Mouse (Mus musculus) spleen, postnatal 10 days (tissue): ENCODE data around the gene Calhm2.
"Not testable (repeated sequence)": the region's sequence is repeated elsewhere in the genome, so short reads cannot be mapped to it uniquely, and the experiment has no call there.

Experiments used
- DNase-seq, 2 experiments: peaks; one replicate each; pipeline ENCODE4 v3.0.0; 2021 to 2022; ENCODE audit warnings: low spot score in 2 of 2

Calhm2 gene

GRCm38 (mm10) chr19:47151332-47152061 is 13.4 kb upstream of the Calhm2 start:
- no peak for DNase-seq

- DNase-seq, result no peak
Measured at GRCm38 (mm10) chr19:47149854-47150253, 11.8 kb upstream of the Calhm2 start.

DNA sequence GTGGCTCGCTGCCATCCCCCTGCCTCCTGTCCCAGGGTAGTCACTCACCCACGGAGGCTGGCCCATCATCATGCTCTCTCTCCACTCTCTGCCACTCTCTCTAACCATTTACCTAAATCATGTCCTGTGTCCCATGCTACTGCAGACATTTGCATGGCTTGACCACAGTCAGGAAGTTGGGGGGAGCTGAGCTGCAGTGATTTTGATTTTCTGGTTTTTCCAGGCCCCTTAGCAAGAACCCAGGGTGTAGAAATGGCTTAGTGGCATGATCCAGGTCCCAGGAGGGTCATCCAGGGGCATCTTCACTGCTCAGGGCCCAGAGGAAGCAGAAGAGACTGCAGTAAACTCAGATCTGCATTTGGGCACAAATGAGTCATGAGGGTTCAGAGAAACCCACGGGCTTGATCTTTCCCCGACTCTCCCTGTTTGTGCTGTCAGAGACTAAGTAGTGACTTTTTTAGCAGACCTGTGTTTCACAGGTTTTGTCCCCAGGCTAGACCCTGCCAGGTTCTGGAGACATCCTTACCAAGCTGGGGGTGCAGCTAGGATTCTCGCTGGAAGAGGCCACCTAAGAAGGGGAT is 10.3 kb upstream of the Calhm2 start:
- no peak for DNase-seq

DNA sequence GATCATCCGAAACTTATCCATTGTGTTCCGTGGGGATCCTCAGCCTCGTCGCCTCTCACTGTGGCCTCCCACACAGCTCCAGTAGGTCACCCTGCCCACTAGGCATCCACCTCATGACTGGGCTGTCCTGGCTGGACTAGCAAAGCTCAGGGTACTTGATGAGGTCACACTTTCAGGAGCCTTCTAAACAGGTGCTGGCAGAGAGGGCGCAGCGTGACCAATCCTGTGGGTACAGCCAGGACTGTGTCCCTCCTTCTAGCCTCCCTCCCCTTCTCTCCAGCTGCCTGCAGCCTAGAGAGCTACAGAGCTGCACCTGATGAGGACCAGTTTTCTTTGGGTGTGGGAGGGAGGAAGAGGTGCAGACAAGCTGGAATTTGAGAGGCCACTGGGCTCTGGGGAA is 6.1 kb upstream of the Calhm2 start, which contains the start of gene Calhm1:
Calhm1 (minus strand) TSS at position 101 of the 400 bp plus-strand sequence.
- DNase-seq, result no peak

DNA sequence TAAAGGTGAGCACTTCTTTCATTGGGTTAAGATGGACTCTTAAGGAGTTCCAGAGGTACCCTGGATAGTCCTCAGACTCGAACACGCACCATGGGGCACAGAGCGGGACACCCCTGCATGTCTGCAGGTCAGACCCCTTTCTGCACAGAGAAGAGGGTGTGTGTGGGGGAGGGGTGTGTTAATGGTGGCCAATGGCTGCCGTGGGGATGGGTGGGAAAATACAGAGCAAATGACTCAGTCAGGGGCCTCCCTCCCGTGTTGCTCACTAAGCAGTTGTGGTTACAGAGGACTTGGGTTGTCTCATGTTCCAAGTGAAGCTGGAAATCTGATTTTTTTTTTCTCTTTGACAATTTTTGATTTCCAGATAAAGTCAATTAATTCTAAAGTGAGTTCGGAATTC is 4.3 kb upstream of the Calhm2 start:
- DNase-seq, result no peak

- not testable (repeated sequence) for DNase-seq
Measured at GRCm38 (mm10) chr19:47139611-47140010, 1.5 kb upstream of the Calhm2 start.

DNA sequence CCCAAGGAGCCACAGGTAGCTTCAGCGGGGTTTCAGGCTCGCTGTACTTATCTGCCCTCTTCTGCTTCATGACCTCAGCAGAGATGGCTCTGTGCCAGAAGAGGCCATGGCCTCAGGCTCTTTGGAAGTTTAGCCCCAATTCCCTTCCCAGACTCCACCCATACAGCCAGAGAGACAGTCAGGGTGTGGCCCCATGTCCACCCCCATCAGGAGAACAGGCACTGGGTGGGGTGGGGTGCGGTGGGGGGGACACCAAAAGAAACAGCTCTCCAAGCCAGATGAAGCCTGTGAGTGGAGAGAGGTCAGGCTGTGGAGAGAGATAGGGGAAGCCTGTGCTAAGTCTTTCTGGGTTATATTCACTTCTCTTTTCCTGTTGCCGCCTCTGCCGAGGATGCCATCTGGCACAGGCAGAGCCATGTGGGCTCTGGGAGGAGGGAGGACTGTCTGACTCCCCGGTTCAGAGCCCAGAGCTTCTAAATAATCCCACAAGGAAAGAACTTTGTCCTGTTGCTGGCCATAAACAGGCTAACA is 978 bp downstream of the Calhm2 start:
- DNase-seq, result peak in 1 of 2 experiments; percentile 50

- no peak for DNase-seq
Measured at GRCm38 (mm10) chr19:47136170-47136569, 1.9 kb downstream of the Calhm2 start.

DNA sequence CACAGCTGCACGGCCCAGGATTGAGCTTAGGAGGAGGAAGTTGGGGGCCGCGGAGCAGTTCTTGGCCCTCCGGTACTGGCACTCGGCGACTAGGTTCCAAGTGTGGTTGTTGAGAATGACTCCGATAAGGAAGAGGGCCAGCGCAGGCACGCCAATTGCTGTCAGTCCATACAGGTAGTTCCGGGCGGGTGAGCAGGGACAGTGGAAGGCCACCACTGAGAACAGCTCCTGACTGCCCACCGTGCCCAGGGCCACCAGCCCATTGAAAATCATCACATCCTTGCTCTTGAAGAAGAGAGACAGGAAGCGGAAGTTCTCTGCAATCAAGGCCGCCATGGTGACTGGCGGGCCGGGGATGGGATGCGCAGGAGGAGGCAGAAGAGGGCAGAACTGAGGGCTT is 2.5 kb downstream of the Calhm2 start:
- no peak for DNase-seq

DNA sequence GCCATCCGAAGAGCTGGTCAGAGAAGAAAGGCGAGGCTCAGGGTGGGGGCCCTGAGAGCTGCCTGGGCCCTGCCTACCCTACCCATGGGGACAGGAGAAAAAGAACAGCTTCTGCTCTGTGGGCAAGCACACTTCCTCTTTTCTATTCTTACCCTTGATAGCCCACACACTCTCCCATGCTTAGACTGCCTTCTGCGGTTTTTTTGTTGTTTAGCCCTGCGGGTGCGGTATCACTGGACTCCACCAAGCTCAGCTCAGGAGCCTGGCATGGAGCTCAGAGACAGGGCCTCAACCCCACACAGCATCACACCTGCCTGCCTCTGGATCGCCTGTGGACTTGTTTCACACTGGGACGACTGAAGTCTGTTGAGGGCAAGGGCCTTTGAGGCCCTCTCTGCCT is 4.9 kb downstream of the Calhm2 start:
- DNase-seq, result peak; percentile 21 to 50

DNA sequence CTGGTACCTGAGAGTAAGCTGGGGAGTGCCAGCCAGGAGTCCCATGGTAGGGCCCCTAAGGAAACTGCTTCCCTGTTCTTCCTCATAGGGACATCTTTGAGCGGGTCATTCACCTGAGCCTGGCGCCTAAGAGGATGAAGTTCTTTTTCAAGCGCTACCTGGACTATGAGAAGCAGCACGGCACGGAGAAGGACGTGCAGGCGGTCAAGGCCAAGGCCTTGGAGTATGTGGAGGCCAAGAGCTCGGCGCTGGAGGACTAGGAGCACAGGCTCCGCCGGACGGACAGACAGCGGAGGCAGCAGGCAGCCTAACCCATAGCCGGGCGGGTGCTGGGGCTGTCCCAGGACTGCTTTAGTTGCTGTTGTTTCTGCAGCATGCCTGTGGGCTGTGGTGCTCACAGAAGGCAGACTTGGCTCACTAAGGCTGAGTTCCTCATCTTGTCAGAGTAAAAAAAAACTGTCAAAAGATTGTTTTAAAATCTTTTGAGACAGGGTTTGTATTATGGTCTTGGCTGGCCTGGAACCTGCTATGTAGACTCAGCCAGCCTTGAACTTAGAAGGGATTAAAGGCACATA is 7.5 kb downstream of the Calhm2 start:
- DNase-seq, result no peak

DNA sequence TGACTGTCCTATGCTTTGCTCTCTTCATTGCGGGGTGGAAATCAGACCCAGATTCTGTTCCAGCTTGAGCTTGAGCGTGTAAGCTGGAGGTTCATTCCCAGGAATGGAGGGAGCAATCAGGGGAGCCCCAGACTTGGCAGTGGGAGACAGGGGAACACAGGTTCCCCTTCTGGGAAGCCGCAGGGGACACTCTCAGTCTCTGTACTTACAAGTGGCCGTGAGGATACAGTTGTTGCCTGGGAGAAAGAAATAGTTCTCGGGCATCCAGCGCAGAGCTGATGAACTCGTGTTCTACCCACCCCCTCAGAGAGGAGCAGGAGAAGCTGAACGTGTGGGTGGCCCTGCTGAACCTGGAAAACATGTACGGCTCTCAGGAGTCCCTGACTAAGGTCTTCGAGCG is 9.3 kb downstream of the Calhm2 start:
- DNase-seq, result no peak

DNA sequence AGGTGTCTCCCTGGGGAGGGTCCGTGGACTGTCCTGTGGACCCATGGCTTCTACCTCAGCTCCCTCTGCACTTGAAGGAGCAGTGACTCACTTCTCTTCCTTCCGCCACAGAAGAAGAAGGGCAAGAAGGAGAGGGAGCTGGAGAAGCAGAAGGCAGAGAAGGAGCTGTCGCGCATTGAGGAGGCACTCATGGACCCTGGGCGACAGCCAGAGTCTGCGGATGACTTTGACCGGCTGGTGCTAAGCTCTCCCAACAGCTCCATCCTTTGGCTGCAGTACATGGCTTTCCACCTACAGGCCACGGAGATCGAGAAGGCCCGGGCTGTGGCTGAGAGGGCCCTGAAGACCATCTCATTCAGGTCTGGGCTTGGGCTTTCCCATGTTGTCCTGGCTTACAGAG is 9.9 kb downstream of the Calhm2 start:
- no peak for DNase-seq

DNA sequence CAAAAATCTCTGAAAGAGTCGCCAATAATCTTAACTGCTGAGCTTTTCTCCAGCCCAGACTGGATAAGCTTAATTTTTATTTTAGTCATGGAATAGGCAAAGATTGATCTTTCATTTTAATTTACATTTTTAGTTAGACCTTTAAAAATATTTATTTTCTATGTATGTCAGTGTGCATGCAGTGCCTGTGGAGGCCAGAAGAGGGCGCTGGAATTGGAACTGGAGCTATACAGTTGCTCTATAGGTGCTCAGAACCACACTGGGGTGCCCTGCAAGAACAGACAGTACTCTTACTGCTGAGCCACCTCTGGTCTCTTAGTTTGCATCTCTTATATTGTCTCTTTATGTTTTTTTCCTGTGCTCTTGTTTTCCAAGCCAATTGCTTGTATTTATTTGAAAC is 15.3 kb downstream of the Calhm2 start:
- peak; percentile 32 to 77 for DNase-seq

DNA sequence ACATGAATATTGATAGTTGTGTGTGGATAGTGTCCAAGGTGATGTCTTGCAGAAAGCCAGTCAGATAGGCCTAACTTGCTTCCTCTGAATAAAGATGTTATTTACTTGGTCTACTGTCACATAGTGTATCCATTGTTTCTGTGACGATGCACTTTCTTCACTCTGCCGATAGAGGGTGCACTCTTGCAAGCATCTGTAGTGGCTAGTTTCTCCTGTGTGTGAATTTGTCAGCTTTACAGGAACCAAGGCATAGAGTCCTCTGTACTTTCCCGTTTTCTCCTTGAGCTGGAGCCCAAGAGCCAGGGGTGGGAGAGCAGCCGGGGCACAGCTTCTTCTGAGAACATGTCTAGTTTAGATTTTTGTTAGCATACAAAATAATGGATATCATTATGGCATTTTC is 17.0 kb downstream of the Calhm2 start:
- DNase-seq, result no peak

DNA sequence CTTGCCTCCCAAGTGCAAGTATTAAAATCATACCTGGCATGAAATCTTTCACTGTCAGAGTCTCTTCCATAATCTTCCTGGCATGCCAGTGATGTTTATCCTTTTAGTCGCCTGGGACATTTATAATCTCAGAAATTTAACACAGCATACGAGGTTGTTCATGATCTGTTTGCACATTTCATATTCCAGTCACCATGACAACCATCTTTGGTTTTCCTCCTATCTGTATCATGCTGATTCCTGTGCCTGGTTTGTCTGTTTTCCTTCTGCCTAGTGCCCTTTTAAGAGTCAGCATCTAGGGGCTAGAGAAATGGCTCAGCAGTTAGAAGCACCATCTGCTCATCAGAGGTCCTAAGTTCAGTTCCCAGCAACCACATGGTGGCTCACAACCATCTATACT is 19.5 kb downstream of the Calhm2 start:
- DNase-seq, result no peak

- DNase-seq, result no peak
Measured at GRCm38 (mm10) chr19:47104641-47105271, 33.3 kb downstream of the Calhm2 start.

DNA sequence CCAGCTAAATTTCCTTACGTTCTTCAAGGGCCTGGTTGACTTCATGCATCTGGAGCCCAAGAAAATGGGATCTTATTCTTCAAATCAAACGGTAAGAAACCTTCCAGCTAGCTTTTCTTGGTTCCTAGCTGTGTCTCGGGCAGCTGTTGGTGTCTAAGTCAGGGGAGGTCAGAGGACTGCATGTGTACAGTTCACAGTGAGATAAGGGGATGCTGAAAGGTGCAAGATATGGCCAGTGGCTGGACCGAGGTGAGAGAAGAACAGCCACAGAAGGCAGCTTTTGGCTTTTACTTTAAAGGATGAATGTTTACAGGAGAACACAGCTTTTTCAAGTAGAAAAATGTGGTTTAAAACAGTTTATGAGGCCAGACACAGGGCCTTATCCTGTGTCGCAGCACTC is 37.0 kb downstream of the Calhm2 start:
- DNase-seq, result no peak

DNA sequence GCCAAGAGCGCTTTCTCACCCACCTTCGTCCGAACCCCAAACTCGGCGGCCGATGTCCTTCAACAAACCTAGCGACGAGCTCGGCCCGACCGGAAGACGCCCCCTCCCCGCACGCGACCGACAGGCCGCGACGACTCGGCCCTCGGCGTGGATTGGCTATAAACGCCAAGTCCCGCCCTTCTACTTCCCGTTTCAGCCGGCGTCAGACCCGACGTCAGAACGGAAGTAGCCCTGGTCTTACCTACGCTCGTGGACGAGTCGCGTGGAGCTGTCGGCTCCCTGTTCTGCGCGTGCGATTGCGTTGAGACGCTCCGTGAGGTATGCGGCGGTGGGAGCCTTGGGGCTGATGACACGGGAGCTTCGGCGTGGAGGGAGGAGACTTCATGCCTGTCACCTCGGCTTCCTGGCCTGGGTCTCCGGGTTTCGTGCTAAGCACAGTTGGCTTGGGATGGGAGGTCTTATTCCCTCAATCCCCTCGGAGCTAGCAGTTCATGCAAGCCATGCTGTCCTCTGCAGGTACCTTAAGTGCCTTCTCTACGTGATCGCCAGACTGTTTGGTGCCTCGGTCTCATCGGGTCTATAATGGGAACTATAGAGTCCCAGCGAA is 47.4 kb downstream of the Calhm2 start, which contains the start of the genes Usmg5 and Pdcd11:
Usmg5 (minus strand) TSS at position 98 of the 607 bp plus-strand sequence.
Pdcd11 (plus strand) TSS at position 219 of the 607 bp plus-strand sequence.
- DNase-seq, result peak; percentile 89 to 95

DNA sequence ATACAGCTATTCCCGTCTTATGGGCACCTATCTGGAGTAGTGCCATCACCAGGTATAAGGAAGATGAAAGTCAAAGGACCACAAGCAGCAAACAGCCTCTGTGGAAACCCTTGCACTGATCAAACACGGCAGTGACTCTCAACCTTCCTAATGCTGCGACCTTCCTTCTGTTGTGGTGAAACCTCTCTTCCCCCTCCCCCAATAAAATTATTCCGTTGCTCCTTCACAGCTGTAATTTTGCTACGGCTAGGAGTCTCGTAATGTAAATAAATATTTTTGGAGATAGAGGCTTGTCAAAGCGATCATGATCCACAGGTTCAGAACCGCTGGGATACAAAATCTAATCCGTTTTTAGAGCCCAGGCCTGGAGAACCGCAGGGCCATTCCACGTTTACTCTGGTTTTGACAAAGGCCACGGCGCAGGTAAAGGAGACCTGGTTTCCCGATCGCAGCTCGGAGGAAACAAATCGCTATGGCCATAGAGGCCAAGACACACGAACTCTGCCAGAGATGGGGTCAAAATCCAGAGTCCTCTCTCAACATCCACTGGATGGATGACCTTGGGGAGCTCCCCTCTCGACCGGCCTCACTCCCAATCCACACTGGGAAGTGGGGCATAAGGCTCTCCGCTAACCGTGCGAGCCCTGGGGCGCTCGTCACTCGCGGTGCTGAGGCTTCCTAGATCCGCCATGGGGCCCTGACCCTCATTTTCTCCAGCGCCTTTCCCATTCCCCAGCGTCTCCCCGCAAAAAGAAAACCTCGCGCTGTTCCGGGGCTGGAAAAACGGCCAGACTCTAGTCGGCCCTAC is 48.2 kb downstream of the Calhm2 start:
- peak in 1 of 2 experiments; percentile 60 for DNase-seq

- DNase-seq, result no peak
Measured at GRCm38 (mm10) chr19:47088226-47088625, 49.9 kb downstream of the Calhm2 start.
